Mouse (Mus musculus): Measurements from ENCODE around the gene Gap43. TPM values are rescaled to one million over a fixed set of nuclear protein-coding genes. Genes with fewer than 3 reads are reported as not detected.
"Not testable (repeated sequence)": the region's sequence is repeated elsewhere in the genome, so short reads cannot be mapped to it uniquely, and the experiment has no call there.

Gap43 gene
- 699 and 719 TPM in 2 replicates for polyA plus RNA-seq (2015; fragmentation: Nextera tagmentation; extraction: Ambion mirVana)

GRCm38 (mm10) chr16:42340021-42340768 lies at the start of gene Gap43:
Gap43 (minus strand) TSS chr16:42340651.
- H3K4me3 ChIP-seq = peak within 1 kb of the TSS; percentile 68
- ATAC-seq (replicated peaks) = peak; percentile 86
- peaks cover 38% of the 10 kb centered on the region for H3K4me1 ChIP-seq
- peak within 1 kb of the TSS; percentile 78 for H3K9ac ChIP-seq (replicated peaks)
- peak within 1 kb of the TSS; percentile 93 for H3K27ac ChIP-seq (replicated peaks)
- H3K27me3 ChIP-seq = no peaks in the 10 kb centered on the region
- H3K9me3 ChIP-seq = no peaks in the 10 kb centered on the region
- H3K4me2 ChIP-seq (replicated peaks) = peak within 1 kb of the TSS; percentile 71
- WGBS = under 1% methylated on average over 18 of the region's 18 CpGs
- H3K36me3 ChIP-seq = no peaks in the 10 kb centered on the region

GRCm38 (mm10) chr16:42381328-42381838 lies 40.9 kb upstream of the Gap43 start:
- Histone ChIP-seq H3K9ac (replicated peaks) (no peak overlapping the region), H3K27ac (replicated peaks) (no peak overlapping the region)
- 15% methylated on average over 4 of the region's 4 CpGs for WGBS

GRCm38 (mm10) chr16:42380641-42381040 lies 40.2 kb upstream of the Gap43 start:
- ATAC-seq (replicated peaks) = no peak
- no peaks in the 10 kb centered on the region for H3K4me1 ChIP-seq
- no peak overlapping the region for H3K4me3 ChIP-seq
- H3K9me3 ChIP-seq = no peaks in the 10 kb centered on the region
- H3K4me2 ChIP-seq (replicated peaks) = no peak overlapping the region
- H3K9ac ChIP-seq (replicated peaks) = no peak overlapping the region
- WGBS = 29% methylated on average over 3 of the region's 3 CpGs
- H3K27me3 ChIP-seq = no peaks in the 10 kb centered on the region
- H3K36me3 ChIP-seq = no peaks in the 10 kb centered on the region
- no peak overlapping the region for H3K27ac ChIP-seq (replicated peaks)

More at GRCm38 (mm10) chr16:42381328-42381838, 40.9 kb upstream of the Gap43 start:
- no peaks in the 10 kb centered on the region for H3K9me3 ChIP-seq
- H3K4me1 ChIP-seq = no peaks in the 10 kb centered on the region
- no peak for ATAC-seq (replicated peaks)
- H3K4me3 ChIP-seq = no peak overlapping the region
- no peak overlapping the region for H3K4me2 ChIP-seq (replicated peaks)
- no peaks in the 10 kb centered on the region for H3K27me3 ChIP-seq
- H3K36me3 ChIP-seq = no peaks in the 10 kb centered on the region

GRCm38 (mm10) chr16:42370148-42370547 lies 29.7 kb upstream of the Gap43 start:
- peak; percentile 63 for ATAC-seq (replicated peaks)
- Histone ChIP-seq H3K4me2 (replicated peaks) (no peak overlapping the region), H3K36me3 (no peaks in the 10 kb centered on the region), H3K9me3 (no peaks in the 10 kb centered on the region), H3K4me3 (no peak overlapping the region), H3K4me1 (no peaks in the 10 kb centered on the region), H3K27me3 (no peaks in the 10 kb centered on the region), H3K9ac (replicated peaks) (no peak overlapping the region), H3K27ac (replicated peaks) (no peak overlapping the region)
- WGBS = 62% methylated on average over 6 of the region's 6 CpGs

- WGBS = 82% methylated on average over 6 of the region's 6 CpGs
- Histone ChIP-seq H3K4me2 (replicated peaks) (no peak overlapping the region), H3K27ac (replicated peaks) (no peak overlapping the region), H3K4me3 (no peak overlapping the region), H3K4me1 (no peaks in the 10 kb centered on the region), H3K36me3 (no peaks in the 10 kb centered on the region), H3K9me3 (no peaks in the 10 kb centered on the region), H3K27me3 (no peaks in the 10 kb centered on the region), H3K9ac (replicated peaks) (no peak overlapping the region)
- no peak for ATAC-seq (replicated peaks)
Measured at GRCm38 (mm10) chr16:42369346-42369745, 28.9 kb upstream of the Gap43 start.

- WGBS = 84% methylated on average over 4 of the region's 4 CpGs
- Histone ChIP-seq H3K27me3 (no peaks in the 10 kb centered on the region), H3K27ac (replicated peaks) (no peak overlapping the region), H3K9ac (replicated peaks) (no peak overlapping the region), H3K9me3 (no peaks in the 10 kb centered on the region), H3K4me3 (no peak overlapping the region), H3K36me3 (no peaks in the 10 kb centered on the region), H3K4me2 (replicated peaks) (no peak overlapping the region), H3K4me1 (no peaks in the 10 kb centered on the region)
- no peak for ATAC-seq (replicated peaks)
Measured at GRCm38 (mm10) chr16:42360061-42360460, 19.6 kb upstream of the Gap43 start.

- no peak overlapping the region for H3K27ac ChIP-seq (replicated peaks)
- ATAC-seq (replicated peaks) = no peak
- H3K9ac ChIP-seq (replicated peaks) = no peak overlapping the region
- no peaks in the 10 kb centered on the region for H3K36me3 ChIP-seq
- WGBS = 86% methylated on average over 4 of the region's 4 CpGs
- H3K4me3 ChIP-seq = no peak overlapping the region
- no peak overlapping the region for H3K4me2 ChIP-seq (replicated peaks)
- no peaks in the 10 kb centered on the region for H3K4me1 ChIP-seq
- H3K9me3 ChIP-seq = no peaks in the 10 kb centered on the region
- H3K27me3 ChIP-seq = no peaks in the 10 kb centered on the region
Measured at GRCm38 (mm10) chr16:42358058-42358457, 17.6 kb upstream of the Gap43 start.

- H3K36me3 ChIP-seq = no peaks in the 10 kb centered on the region
- H3K4me2 ChIP-seq (replicated peaks) = no peak overlapping the region
- no peaks in the 10 kb centered on the region for H3K4me1 ChIP-seq
- no peak overlapping the region for H3K4me3 ChIP-seq
- H3K9ac ChIP-seq (replicated peaks) = no peak overlapping the region
- no peaks in the 10 kb centered on the region for H3K9me3 ChIP-seq
- H3K27ac ChIP-seq (replicated peaks) = no peak overlapping the region
- no peaks in the 10 kb centered on the region for H3K27me3 ChIP-seq
- 0 out of 2 replicates have a peak, but pooled peaks have one; percentile 46 for ATAC-seq (replicated peaks)
- WGBS = 88% methylated on average over 2 of the region's 2 CpGs
Measured at GRCm38 (mm10) chr16:42350076-42350475, 9.6 kb upstream of the Gap43 start.

- 2% methylated on average over 2 of the region's 3 CpGs for WGBS
- H3K9me3 ChIP-seq; H3K36me3 ChIP-seq; H3K27me3 ChIP-seq; H3K9ac ChIP-seq (replicated peaks): not testable (repeated sequence)
- ATAC-seq (replicated peaks) = peak; percentile 85
- peak overlapping the region; percentile 93 for H3K27ac ChIP-seq (replicated peaks)
- H3K4me2 ChIP-seq (replicated peaks) = peak overlapping the region; percentile 71
- peaks cover 38% of the 10 kb centered on the region for H3K4me1 ChIP-seq
- peak overlapping the region; percentile 68 for H3K4me3 ChIP-seq
Measured at GRCm38 (mm10) chr16:42340865-42341264, 414 bp upstream of the Gap43 start.

GRCm38 (mm10) chr16:42339512-42339911 lies 939 bp downstream of the Gap43 start:
- WGBS = under 1% methylated on average over 10 of the region's 10 CpGs

GRCm38 (mm10) chr16:42338987-42339386 lies 1.5 kb downstream of the Gap43 start:
- Histone ChIP-seq H3K9me3 (no peaks in the 10 kb centered on the region), H3K36me3 (no peaks in the 10 kb centered on the region), H3K4me2 (replicated peaks) (peak overlapping the region; percentile 71), H3K9ac (replicated peaks) (peak overlapping the region; percentile 78), H3K4me1 (peaks cover 38% of the 10 kb centered on the region), H3K27me3 (no peaks in the 10 kb centered on the region), H3K4me3 (peak overlapping the region; percentile 68), H3K27ac (replicated peaks) (peak overlapping the region; percentile 93)
- peak; percentile 7; the same call in 1 of the 2 replicates for ATAC-seq (replicated peaks)
- whole genome bisulfite sequencing = 10% methylated on average over 4 of the region's 4 CpGs

More at GRCm38 (mm10) chr16:42339512-42339911, 939 bp downstream of the Gap43 start:
- ATAC-seq (replicated peaks) = peak; percentile 41
- H3K9ac ChIP-seq (replicated peaks) = peak overlapping the region; percentile 78
- peaks cover 38% of the 10 kb centered on the region for H3K4me1 ChIP-seq
- no peaks in the 10 kb centered on the region for H3K9me3 ChIP-seq
- H3K27me3 ChIP-seq = no peaks in the 10 kb centered on the region
- H3K4me2 ChIP-seq (replicated peaks) = peak overlapping the region; percentile 71
- H3K4me3 ChIP-seq = peak overlapping the region; percentile 68
- no peaks in the 10 kb centered on the region for H3K36me3 ChIP-seq
- H3K27ac ChIP-seq (replicated peaks) = peak overlapping the region; percentile 93

GRCm38 (mm10) chr16:42338342-42338741 lies 2.1 kb downstream of the Gap43 start:
- H3K9ac ChIP-seq (replicated peaks) = peak overlapping the region; percentile 78
- H3K4me2 ChIP-seq (replicated peaks) = peak overlapping the region; percentile 71
- H3K36me3 ChIP-seq = no peaks in the 10 kb centered on the region
- no peak for ATAC-seq (replicated peaks)
- H3K27me3 ChIP-seq = no peaks in the 10 kb centered on the region
- H3K4me3 ChIP-seq = peak overlapping the region; percentile 68
- peak overlapping the region; percentile 93 for H3K27ac ChIP-seq (replicated peaks)
- H3K4me1 ChIP-seq = peaks cover 38% of the 10 kb centered on the region
- H3K9me3 ChIP-seq = no peaks in the 10 kb centered on the region
- 21% methylated on average over 4 of the region's 4 CpGs for WGBS

Measured in forebrain, embryonic 15.5 days (tissue).